18 mouse cellular contexts compared by ENCODE assay signal in genomic region chr14:101733542-101734303, GRCm38 (mm10). TPM values are rescaled to one million over a fixed set of nuclear protein-coding genes. Genes with fewer than 3 reads are reported as not detected.
A peak's percentile ranks its signal among the peaks of the same experiment; 100 is the strongest.
DNase-seq lines count a peak whose midpoint lies in the region; TF ChIP-seq lines count a peak whose summit lies in the region.
"Had no signal": no experiment of that assay in that cellular context is flagged by ENCODE, and none has a peak within 500 bp of the region (broad histone marks: within the 10 kb centered on the region; RNA-seq: fewer than 3 reads in every experiment).

No protein-coding gene starts in this region.

- no peak for TF ChIP-seq POLR2A in kidney, adult 2 months (IDR thresholded peaks at IDR 0.05; ENCODE audit: low read depth, low read length)
- TF ChIP-seq POLR2A in brain, embryonic 14.5 days (IDR thresholded peaks at IDR 0.05; ENCODE audit: borderline replicate concordance, extremely low read depth, insufficient read depth, insufficient read length, poor library complexity, severe bottlenecking): no peak

- H3K4me3 ChIP-seq in kidney, adult 2 months (ENCODE audit: insufficient read depth, low read depth, low read length): no peak overlapping the region
- H3K4me3 ChIP-seq: hindbrain, embryonic 15.5 days; lung, embryonic 15.5 days had no signal

- TF ChIP-seq CTCF in kidney, adult 2 months (conservative IDR thresholded peaks at IDR 0.05; ENCODE audit: insufficient read depth, insufficient read length, low read depth, low read length): no peak
- TF ChIP-seq CTCF in brain, embryonic 14.5 days (IDR thresholded peaks at IDR 0.05; ENCODE audit: borderline replicate concordance, extremely low read depth, insufficient read depth, insufficient read length): no peak

- no peaks in the 10 kb centered on the region for H3K27me3 ChIP-seq in kidney, adult 2 months (replicated peaks; ENCODE audit: control insufficient read depth, insufficient read depth, low read length)

- H3K27ac ChIP-seq in kidney, adult 2 months (ENCODE audit: insufficient read depth, low read depth, low read length): peak overlapping the region; percentile 81
- H3K27ac ChIP-seq: hindbrain, embryonic 15.5 days; lung, embryonic 15.5 days had no signal

- no peaks in the 10 kb centered on the region for H3K36me3 ChIP-seq in kidney, adult 2 months (ENCODE audit: control insufficient read depth, insufficient read depth, low read length)
- H3K36me3 ChIP-seq: hindbrain, embryonic 15.5 days; lung, embryonic 15.5 days had no signal

- DNase-seq in kidney, adult 2 months: peak; percentile 53
- DNase-seq in kidney, adult 8-10 months: no peak
- peak; percentile 18 for DNase-seq in 416B (ENCODE audit: low read depth)
- DNase-seq in A20 (ENCODE audit: low read depth, low spot score): peak; percentile 82
- peak; percentile 9 for DNase-seq in brain, embryonic 14.5 days (ENCODE audit: low read depth)
- DNase-seq in gastrocnemius, postnatal 14 days: no peak
- DNase-seq in T-cell, adult 2 months (ENCODE audit: low spot score): no peak
- DNase-seq in thymus, postnatal 14 days: no peak
- DNase-seq: adrenal gland, postnatal 10 days; cerebellum, adult 2 months; gastrocnemius, postnatal 10 days; thymus, postnatal 25 days had no signal

- intact Hi-C loops in gastrocnemius, postnatal 14 days (cut with DNase I; ENCODE audit: low total_unique reads): no loop called here

- 23% methylated on average over 10 of the region's 10 CpGs for WGBS in kidney, adult 2 months

- peaks cover 12% of the 10 kb centered on the region for H3K4me1 ChIP-seq in kidney, adult 2 months (ENCODE audit: control insufficient read depth, insufficient read depth, low read length)

RNA-seq across cellular contexts. Expression of gene Lmo7, which starts 4.0 kb away (rescaled TPM):
- polyA plus RNA-seq in kidney, adult 2 months (2012; rRNA removed): 40.0 and 53.1 TPM in 2 replicates
- 3.9 and 4.0 TPM in 2 replicates for polyA plus RNA-seq in brain, embryonic 14.5 days (2012; rRNA removed)
- 10 to 100 TPM; 71.4 to 72.6 TPM for total RNA-seq in gastrocnemius, postnatal 14 days (2021)

RNA-seq across cellular contexts. Expression of gene Gm9922, which starts 4.1 kb away (rescaled TPM):
- 10.2 and 13.3 TPM in 2 replicates for polyA plus RNA-seq in kidney, adult 2 months (2012; rRNA removed)
- 0.24 and 0.38 TPM in 2 replicates for polyA plus RNA-seq in brain, embryonic 14.5 days (2012; rRNA removed)
- total RNA-seq in gastrocnemius, postnatal 14 days (2021): not detected
- total RNA-seq: gastrocnemius, postnatal 10 days; left cerebral cortex, postnatal 36 days had no signal
- polyA plus RNA-seq: embryonic facial prominence, embryonic 11.5 days; hindbrain, embryonic 15.5 days; liver, embryonic 11.5 days; neural tube, embryonic 14.5 days had no signal

Comparison
In these comparisons a context has a peak if more than half of its experiments do, and no peak if none do; other contexts are left out.
1. DNase-seq: peak in kidney, adult 2 months (single experiment), 416B (single experiment), A20 (single experiment) and brain, embryonic 14.5 days (single experiment); none in kidney, adult 8-10 months (0 of 2), gastrocnemius, postnatal 14 days (single experiment), T-cell, adult 2 months (single experiment) and thymus, postnatal 14 days (single experiment).